Mouse (Mus musculus) lung, postnatal 25 days (tissue): Measurements from ENCODE around the gene Gas2l3.

Source experiments
- DNase-seq: peaks from one replicate; pipeline ENCODE4 v3.0.0; 2022; ENCODE audit warnings: low spot score

The Gas2l3 gene

GRCm38 (mm10) chr10:89443623-89444151 lies at the start of gene Gas2l3:
Gas2l3 (minus strand) TSS chr10:89443967.
- peak; percentile 82 for DNase-seq

- DNase-seq: no peak
Measured at GRCm38 (mm10) chr10:89491321-89491720, 47.6 kb upstream of the Gas2l3 start.

DNA sequence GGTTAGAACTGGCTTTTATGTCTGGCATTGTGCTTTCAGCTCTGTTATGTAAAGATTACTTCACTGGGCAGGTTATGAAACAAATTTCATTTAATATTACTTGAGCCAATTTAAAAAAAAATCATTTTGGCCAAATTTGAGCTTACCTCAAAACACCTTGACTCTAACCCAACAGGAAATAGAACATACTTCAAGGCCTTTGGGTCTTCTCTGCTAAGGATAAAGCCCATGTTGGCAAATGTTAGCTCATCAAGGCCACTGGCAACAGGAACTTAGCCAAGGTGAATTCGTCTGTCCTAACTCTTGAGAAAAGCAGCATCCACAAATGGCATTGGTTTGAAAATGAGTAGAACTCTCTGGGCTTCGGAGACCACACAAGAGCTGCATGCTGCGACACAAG lies 46.5 kb upstream of the Gas2l3 start:
- DNase-seq: no peak

- no peak for DNase-seq
Measured at GRCm38 (mm10) chr10:89489459-89489858, 45.7 kb upstream of the Gas2l3 start.

DNA sequence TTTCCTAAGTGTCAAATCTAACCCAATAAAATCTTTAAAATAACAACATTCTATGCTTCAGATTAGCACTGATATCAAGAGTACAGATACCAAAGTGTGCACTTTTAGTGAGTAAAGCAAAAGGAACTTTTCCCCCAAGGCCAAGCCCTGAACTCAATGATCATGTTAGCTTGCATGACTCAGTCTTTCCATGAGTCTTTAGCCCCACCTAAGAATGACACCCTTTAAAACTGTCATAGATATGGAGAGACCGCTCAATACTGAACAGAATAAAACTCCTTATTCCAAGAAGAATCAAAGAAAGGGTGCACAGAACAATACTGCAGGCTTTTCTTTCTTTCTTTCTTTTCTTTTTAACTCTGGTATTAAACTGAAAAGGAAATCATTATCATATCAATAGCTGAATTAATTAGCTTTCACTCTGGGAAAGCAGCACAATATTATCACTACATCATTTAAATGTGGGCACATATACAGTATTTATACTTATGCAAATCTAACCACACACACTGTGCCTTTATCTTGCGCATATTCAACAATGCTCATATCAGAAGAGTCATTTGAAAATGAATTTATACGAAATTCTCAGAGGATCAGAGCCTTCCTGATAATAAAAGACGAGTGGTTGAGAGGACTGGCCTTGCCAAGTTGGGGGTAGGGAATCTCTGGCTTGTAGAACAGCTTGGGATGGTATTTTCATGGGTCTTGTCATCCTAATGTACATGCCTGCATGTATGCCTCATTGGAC lies 43.4 kb upstream of the Gas2l3 start:
- no peak for DNase-seq

- DNase-seq: no peak
Measured at GRCm38 (mm10) chr10:89484907-89485306, 41.1 kb upstream of the Gas2l3 start.

GRCm38 (mm10) chr10:89483812-89484602 lies 40.2 kb upstream of the Gas2l3 start:
- no peak for DNase-seq

DNA sequence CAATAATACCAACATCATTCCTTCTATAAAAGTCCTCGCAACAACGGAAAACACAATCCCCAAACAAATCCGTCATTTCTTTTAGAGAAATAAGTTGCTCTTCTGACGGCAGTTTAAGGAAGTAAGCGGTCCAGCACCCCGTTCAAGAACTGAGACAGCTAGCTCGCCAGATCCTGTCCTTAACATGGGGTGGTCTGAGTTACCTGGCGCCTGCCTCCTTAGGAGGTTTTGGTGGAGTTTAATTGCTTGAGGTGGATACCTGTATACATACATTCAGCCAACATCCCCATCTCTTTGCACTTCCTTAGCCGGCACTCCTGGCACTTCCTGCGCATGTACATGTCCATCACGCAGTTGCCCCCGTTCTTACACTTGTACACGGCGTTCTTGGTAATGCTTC lies 39.3 kb upstream of the Gas2l3 start:
- no peak for DNase-seq

DNA sequence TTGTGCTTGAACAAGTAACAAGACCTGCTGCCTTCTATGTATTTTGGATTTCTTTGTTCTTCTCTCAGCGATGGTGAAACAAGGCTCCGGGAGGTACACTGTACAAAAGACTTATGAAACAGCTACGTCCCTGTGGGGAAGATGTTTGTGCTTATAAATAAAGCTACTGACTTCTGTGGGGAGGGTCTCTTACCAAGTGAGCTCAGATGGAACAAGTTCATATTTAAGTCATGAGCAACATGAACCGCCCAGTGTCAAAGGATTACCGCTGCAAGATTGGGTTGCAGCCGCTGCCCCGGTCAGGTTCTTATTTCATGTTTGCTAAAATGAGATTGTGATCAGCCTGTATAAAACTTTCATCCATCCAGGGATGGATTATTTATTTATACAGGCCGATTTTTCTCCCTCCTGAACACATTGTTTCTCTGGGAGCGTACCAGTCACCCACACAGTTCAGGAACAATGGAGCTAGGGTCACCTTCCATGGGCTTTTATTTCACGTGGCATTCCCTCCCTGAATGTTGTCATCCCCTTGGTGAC lies 38.4 kb upstream of the Gas2l3 start:
- no peak for DNase-seq

DNA sequence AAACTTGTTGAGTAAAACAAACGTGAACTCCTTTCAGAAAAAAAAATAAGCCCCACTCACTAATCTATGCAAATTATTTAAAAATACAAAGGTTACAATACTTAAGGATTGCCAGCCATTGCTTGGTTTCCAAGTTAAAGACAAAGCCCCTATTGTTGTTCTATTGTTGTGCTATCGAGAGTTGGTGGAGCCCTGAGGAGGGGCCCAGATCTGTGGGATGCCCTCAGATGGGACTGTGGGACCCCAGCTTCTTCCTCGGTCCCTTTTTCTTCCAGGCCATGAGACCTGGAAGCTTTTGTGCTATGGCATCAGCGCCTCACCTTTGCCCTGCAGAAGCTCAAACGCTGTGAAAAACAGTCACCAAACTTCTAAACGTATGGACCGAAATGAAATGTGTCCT lies 37.9 kb upstream of the Gas2l3 start:
- no peak for DNase-seq

- no peak for DNase-seq
Measured at GRCm38 (mm10) chr10:89478766-89479165, 35.0 kb upstream of the Gas2l3 start.

DNA sequence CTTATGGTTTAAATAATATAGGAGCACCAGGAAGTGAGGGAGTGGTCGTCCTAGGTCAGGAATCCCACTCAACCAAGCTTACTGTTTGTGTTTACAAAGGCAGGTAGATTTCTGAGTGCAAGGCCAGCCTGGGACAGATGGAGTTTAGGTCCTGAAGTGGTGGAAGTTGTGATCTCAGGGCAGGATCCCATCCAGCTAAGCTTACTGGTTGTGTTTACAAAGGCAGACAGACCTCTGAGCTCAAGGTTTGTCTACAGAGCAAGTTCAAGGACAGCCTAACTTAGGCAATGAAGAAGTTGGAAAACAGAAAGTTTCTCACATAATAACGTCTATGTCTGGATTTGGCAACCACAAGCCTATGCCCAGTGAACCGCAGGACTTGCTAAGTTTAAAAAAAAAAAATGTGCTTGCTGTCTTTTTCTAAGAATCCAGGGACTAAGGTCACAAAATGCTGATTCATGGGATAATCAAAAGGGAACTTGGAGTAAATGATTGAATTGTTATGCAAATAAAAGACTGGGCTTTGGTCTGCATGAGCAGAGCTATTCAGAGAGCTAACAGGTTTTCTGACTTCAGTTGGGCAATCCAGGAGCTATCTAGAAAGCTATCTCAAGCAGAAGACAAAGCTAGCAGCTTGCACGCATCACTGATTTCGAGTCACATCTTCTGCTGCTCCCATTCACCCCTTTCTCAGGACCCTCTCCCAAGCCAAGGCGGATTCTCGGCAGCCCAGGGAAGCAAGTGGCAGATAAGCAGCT lies 27.0 kb upstream of the Gas2l3 start:
- DNase-seq: no peak

- DNase-seq: no peak
Measured at GRCm38 (mm10) chr10:89464760-89465405, 21.1 kb upstream of the Gas2l3 start.

DNA sequence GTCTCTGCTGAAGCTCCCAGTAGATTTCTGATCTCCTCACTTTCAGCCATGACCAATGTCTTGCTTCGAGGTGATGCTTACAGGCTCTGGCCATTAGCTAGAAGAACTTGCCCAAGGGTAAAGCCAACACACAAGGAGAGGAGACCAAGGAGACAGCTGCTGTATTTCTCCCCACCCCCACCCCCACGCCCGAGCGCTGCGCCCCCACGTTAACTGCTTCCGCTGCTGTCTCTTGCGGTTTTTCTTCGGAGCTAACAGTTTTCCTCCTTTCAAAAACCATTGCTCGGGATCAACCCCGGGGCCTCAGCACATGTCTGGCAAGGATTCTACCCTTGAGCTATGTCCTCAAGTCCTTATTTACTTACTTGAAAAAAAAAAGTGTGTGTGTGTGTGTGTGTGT lies 19.1 kb upstream of the Gas2l3 start:
- DNase-seq: no peak

DNA sequence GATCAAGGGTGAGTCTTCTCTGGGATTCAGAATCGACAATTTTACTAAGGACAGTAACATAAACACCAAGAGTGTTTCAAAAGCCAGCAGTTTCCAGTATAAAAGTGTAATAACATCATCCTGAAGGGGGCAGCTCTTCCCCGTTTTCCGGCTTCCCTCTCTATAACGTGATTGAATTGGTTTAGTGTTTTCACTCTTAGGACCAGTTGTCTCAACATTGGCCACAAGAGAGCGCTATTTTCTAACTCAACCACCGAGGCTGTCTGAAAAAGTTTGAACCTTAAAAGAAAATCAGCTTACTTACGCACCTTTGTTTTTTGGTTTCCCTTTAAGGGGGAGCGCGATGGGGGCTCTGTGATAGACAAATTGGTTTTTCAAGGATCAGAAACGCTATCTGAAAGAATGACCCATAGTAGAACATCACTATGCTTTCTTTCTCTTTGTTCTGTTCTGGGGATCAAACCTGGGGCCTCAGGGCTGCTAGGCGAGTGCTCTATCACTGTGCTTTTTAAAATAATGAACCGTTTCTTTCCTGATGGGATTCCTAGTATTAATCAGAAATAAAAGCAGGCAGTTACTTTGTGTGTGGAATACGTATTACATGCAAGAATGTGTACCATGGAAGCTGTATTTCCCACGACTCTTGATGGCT lies 18.2 kb upstream of the Gas2l3 start:
- peak; percentile 84 for DNase-seq

DNA sequence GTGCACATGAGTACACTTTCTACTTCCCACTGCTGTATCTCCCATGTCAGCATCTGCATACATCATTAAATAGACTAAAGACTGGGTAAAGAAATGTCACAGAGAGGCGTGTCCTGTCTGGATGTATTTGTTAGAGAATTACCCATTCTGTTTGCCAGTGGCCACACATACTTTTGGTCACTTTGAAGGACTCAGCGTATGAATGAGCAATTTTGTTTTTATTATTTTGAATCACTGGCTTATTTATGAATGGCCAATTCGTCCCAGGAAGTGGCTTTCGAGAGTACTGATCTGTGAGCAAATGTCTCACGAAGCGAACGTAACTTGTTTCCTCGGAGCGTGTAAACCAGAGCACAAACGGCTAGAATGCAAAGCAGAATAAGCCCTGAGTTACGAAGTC lies 17.2 kb upstream of the Gas2l3 start:
- DNase-seq: no peak

DNA sequence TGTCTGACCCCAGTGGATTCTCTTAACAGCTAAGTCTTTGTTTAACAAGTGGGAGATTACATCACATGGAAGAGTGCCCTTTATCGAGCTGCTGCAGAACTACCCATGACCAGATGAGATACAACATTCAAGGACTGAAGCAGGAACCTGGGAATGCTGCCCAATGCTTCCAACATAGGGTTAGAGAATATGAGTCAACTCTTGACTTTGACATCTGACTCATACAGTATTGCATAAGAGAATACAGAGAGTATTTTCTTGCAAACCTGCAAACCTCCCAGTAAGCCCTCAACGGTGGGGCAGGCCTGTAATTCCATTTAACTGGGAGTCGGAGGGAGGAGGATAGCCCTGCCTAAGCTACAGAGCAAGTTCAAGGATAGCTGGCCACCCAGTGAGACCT lies 15.0 kb upstream of the Gas2l3 start:
- peak; percentile 58 for DNase-seq

DNA sequence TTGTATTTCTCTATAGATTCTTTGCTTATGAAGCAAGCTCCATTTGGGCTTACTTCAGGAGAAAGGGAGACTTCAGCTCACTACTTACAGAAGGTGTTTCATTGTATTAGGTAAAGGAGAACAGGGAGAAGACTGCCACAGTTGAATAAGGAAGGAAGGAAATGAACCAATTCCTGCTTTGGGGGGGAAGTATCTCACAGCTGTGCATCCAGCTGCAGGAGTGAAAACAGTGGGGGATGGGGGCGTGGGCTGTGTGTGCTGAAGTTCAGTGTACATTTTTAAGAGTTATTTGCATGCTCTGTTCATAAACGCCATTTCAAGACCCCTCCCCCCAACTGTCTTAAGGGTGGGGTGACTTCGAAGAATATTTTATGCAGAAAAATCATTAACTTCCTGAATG lies 10.0 kb upstream of the Gas2l3 start:
- DNase-seq: no peak

DNA sequence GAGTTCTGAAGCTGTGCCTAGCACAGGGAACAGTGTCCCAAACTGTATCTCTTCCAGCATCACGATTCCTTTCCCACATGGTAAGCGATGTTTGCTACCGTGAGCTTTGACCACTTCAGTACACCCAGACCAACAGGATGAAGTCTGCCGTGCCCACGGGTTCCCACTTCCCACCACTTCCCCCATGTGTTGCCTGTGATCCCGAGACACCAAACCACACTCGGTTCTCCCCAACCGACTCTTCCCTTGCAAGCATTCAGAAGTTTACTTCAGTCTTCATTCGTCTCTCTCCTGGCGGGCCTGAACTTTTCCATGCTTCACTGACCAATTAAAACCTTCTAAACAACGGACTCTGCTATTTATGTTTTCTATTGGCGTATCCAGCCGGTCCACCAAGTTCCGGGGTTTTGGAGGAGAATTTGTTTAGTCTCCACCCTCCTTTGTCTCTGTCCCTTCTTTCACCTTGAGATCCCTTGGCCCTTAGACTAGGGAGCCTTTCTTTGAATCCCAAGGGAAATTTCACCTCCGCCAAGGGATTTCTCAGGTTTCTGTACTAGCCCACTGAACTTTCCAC lies 9.4 kb upstream of the Gas2l3 start:
- no peak for DNase-seq

DNA sequence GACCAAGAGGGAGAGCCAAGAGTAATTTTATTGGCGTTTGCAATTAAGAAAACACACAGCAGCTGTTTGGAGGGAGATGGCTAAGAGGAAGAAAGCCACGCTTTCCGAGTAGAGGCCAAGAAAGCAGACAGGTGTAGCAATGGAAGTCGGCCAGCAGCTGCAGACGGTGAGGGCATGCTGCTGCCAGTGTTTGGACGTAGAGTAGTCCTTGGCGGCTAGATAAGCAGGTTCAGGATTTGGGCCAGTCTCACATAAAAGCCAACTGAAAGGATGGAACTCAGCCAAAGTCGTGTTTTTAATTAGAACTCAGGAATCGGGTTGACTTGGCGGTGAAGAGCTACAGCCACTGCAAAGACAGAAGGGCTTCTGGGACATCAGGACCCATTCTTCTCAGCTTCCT lies 6.6 kb upstream of the Gas2l3 start:
- no peak for DNase-seq

GRCm38 (mm10) chr10:89444381-89444780 lies 614 bp upstream of the Gas2l3 start:
- no peak for DNase-seq
